Mouse (Mus musculus) midbrain, postnatal 0 days (tissue): Measurements from ENCODE around the gene Olfr850. TPM values are rescaled to one million over a fixed set of nuclear protein-coding genes. Genes with fewer than 3 reads are reported as not detected.

Experiments used
- ATAC-seq: fragments of 200-750 bp; cut with Nextera tagmentation; 2 replicates; pipeline ENCODE4 v1.8.0; 2017; ENCODE audit warnings: moderate number of reproducible peaks, mild to moderate bottlenecking, moderate TSS enrichment, moderate library complexity; ENCODE audit not compliant: low FRiP score
- DNase-seq: peaks from one replicate; pipeline ENCODE4 v3.0.0-alpha.2; 2015; ENCODE audit warnings: low spot score
- H3K27ac ChIP-seq: fragments of 300-500 bp; sonication (generic); 2 replicates; pipeline ENCODE4 v1.5.1; 2014; ENCODE audit warnings: low read depth, mild to moderate bottlenecking, low read length, mixed read lengths
- H3K27me3 ChIP-seq: fragments of 300-500 bp; sonication (generic); 2 replicates; pipeline ENCODE4 v1.6.1; 2014; ENCODE audit warnings: low read length, control low read depth, mixed read lengths; ENCODE audit not compliant: insufficient read depth
- H3K36me3 ChIP-seq: fragments of 300-500 bp; sonication (generic); 2 replicates; pipeline ENCODE4 v1.6.1; 2014; ENCODE audit warnings: low read length, control low read depth, mixed read lengths; ENCODE audit not compliant: insufficient read depth
- H3K4me1 ChIP-seq: fragments of 300-500 bp; sonication (generic); 2 replicates; pipeline ENCODE4 v1.6.1; 2014; ENCODE audit warnings: mild to moderate bottlenecking, control low read depth, antibody characterized with exemption, low read length, mixed read lengths; ENCODE audit not compliant: insufficient read depth
- H3K4me2 ChIP-seq: fragments of 300-500 bp; sonication (generic); 2 replicates; pipeline ENCODE4 v1.6.1; 2014; ENCODE audit warnings: low read depth, mild to moderate bottlenecking, low read length, mixed read lengths; ENCODE audit not compliant: poor library complexity, severe bottlenecking
- H3K4me3 ChIP-seq: fragments of 300-500 bp; sonication (generic); 2 replicates; pipeline ENCODE4 v1.5.1; 2014; ENCODE audit warnings: low read depth, mild to moderate bottlenecking, low read length, moderate library complexity
- H3K9ac ChIP-seq: fragments of 300-500 bp; sonication (generic); replicated peaks from 2 replicates; pipeline ENCODE4 v1.6.1; 2014; ENCODE audit warnings: mild to moderate bottlenecking, low read length, moderate library complexity, mixed read lengths; ENCODE audit not compliant: poor library complexity, severe bottlenecking
- H3K9me3 ChIP-seq: fragments of 300-500 bp; sonication (generic); 2 replicates; pipeline ENCODE4 v1.6.1; 2016; ENCODE audit warnings: low read length, control low read depth
- CTCF ChIP-seq: IDR thresholded peaks from 2 replicates; pipeline ENCODE4 v1.5.1; 2016; ENCODE audit warnings: antibody characterized with exemption, mild to moderate bottlenecking
- WGBS: fragments of 180-500 bp; shearing (Covaris S2); extraction: QIAGEN DNeasy Blood & Tissue Kit; methylation state at CpG from one replicate; pipeline ENCODE4 v1.1.7; 2014; 5-methylcytosine and 5-hydroxymethylcytosine counted together
- polyA plus RNA-seq: library from polyadenylated mRNA; unstranded; fragments of >200 nt; fragmentation: Nextera tagmentation; extraction: Ambion mirVana; gene quantifications from 2 replicates; pipeline ENCODE4 v1.2.1, GENCODE M21; 2015
- total RNA-seq: library from RNA; depleted of rRNA; stranded (reverse); fragments of >200 nt; gene quantifications from 2 replicates; pipeline ENCODE4 v1.2.3, GENCODE M21; 2014; rRNA removed

Gene Olfr850
- total RNA-seq (not detected in 2 replicates), polyA plus RNA-seq (not detected in 2 replicates)

GRCm38 (mm10) chr9:19478148-19478547 lies at the start of gene Olfr850:
Gene Olfr850, minus strand, starts transcription at chr9:19478248.
- Histone ChIP-seq H3K9me3 (no peaks in the 10 kb centered on the region), H3K9ac (no peak within 1 kb of the TSS), H3K27me3 (no peaks in the 10 kb centered on the region), H3K36me3 (no peaks in the 10 kb centered on the region), H3K4me2 (no peak within 1 kb of the TSS), H3K4me1 (no peaks in the 10 kb centered on the region), H3K27ac (no peak within 1 kb of the TSS), H3K4me3 (no peak within 1 kb of the TSS)
- DNase-seq (no peak), ATAC-seq (no peak)
- no peak for TF ChIP-seq CTCF

- Histone ChIP-seq H3K4me3 (no peak within 1 kb of the TSS), H3K27me3 (no peaks in the 10 kb centered on the region), H3K4me1 (no peaks in the 10 kb centered on the region), H3K9ac (no peak within 1 kb of the TSS), H3K4me2 (no peak within 1 kb of the TSS), H3K9me3 (peaks cover 18% of the 10 kb centered on the region; the same call in 1 of the 2 replicates), H3K36me3 (no peaks in the 10 kb centered on the region), H3K27ac (no peak within 1 kb of the TSS)
- TF ChIP-seq CTCF = no peak
- DNase-seq = no peak
- no peak for ATAC-seq
Observed at GRCm38 (mm10) chr9:19492995-19493394, 14.9 kb upstream of the Olfr850 start, which contains the start of gene Olfr851. Gene Olfr851, plus strand, starts transcription at chr9:19493295.

GRCm38 (mm10) chr9:19439966-19440365 lies 38.1 kb downstream of the Olfr850 start, which contains the start of gene Olfr849:
Gene Olfr849, plus strand, starts transcription at chr9:19440266.
- Histone ChIP-seq H3K36me3 (no peaks in the 10 kb centered on the region), H3K27ac (no peak within 1 kb of the TSS), H3K4me1 (no peaks in the 10 kb centered on the region), H3K9ac (no peak within 1 kb of the TSS), H3K4me3 (no peak within 1 kb of the TSS), H3K4me2 (no peak within 1 kb of the TSS), H3K27me3 (no peaks in the 10 kb centered on the region), H3K9me3 (peaks cover 23% of the 10 kb centered on the region)
- DNase-seq (no peak), ATAC-seq (no peak)
- no peak for TF ChIP-seq CTCF
- 84% methylated on average over 2 of the region's 2 CpGs for WGBS

Other genes starting within 250 kb of the Olfr850 start
- not detected in 2 replicates for gene Olfr843, start 226.3 kb downstream of the Olfr850 start, total RNA-seq
- gene Olfr843, start 226.3 kb downstream of the Olfr850 start, polyA plus RNA-seq = not detected in 2 replicates
- not detected in 2 replicates for gene Olfr844, start 161.9 kb downstream of the Olfr850 start, total RNA-seq
- not detected in 2 replicates for gene Olfr844, start 161.9 kb downstream of the Olfr850 start, polyA plus RNA-seq
- not detected in 2 replicates for gene Olfr845, start 141.8 kb downstream of the Olfr850 start, total RNA-seq
- gene Olfr845, start 141.8 kb downstream of the Olfr850 start, polyA plus RNA-seq = not detected in 2 replicates
- not detected in 2 replicates for gene Olfr846, start 114.2 kb downstream of the Olfr850 start, total RNA-seq
- gene Olfr846, start 114.2 kb downstream of the Olfr850 start, polyA plus RNA-seq = not detected in 2 replicates
- not detected in 2 replicates for gene Olfr847, start 99.6 kb downstream of the Olfr850 start, total RNA-seq
- not detected in 2 replicates for gene Olfr847, start 99.6 kb downstream of the Olfr850 start, polyA plus RNA-seq
- gene Olfr849, start 38.0 kb downstream of the Olfr850 start, total RNA-seq = not detected in 2 replicates
- not detected in 2 replicates for gene Olfr849, start 38.0 kb downstream of the Olfr850 start, polyA plus RNA-seq
- not detected in 2 replicates for gene Olfr851, start 15.0 kb upstream of the Olfr850 start, total RNA-seq
- gene Olfr851, start 15.0 kb upstream of the Olfr850 start, polyA plus RNA-seq = not detected in 2 replicates
- not detected in 2 replicates for gene Olfr853, start 62.8 kb upstream of the Olfr850 start, total RNA-seq
- not detected in 2 replicates for gene Olfr853, start 62.8 kb upstream of the Olfr850 start, polyA plus RNA-seq
- gene Olfr854, start 89.1 kb upstream of the Olfr850 start, total RNA-seq = not detected in 2 replicates
- not detected in 2 replicates for gene Olfr854, start 89.1 kb upstream of the Olfr850 start, polyA plus RNA-seq
- not detected in 2 replicates for gene Olfr855, start 104.4 kb upstream of the Olfr850 start, total RNA-seq
- gene Olfr855, start 104.4 kb upstream of the Olfr850 start, polyA plus RNA-seq = not detected in 2 replicates
- 40.3 and 54.4 TPM in 2 replicates for gene Zfp317, start 143.9 kb upstream of the Olfr850 start, total RNA-seq
- gene Zfp317, start 143.9 kb upstream of the Olfr850 start, polyA plus RNA-seq = 22.1 and 22.9 TPM in 2 replicates
- gene Olfr857, start 231.2 kb upstream of the Olfr850 start, total RNA-seq = not detected in 2 replicates
- gene Olfr857, start 231.2 kb upstream of the Olfr850 start, polyA plus RNA-seq = not detected in 2 replicates